Mouse (Mus musculus): ENCODE results near the gene Fam110a. TPM values are rescaled to one million over a fixed set of nuclear protein-coding genes. Genes with fewer than 3 reads are reported as not detected.

Fam110a gene
- polyA plus RNA-seq, 1 experiment from 2014 or later, result 36.3 TPM

GRCm38 (mm10) chr2:152015997-152016396 lies 36.0 kb upstream of the Fam110a start:
- no peak for ATAC-seq
- Histone ChIP-seq H3K4me2 (replicated peaks; ENCODE audit: low read depth, low read length) (no peak overlapping the region), H3K4me3 (ENCODE audit: low read depth, low read length) (no peak overlapping the region), H3K9me3 (ENCODE audit: low read length) (no peaks in the 10 kb centered on the region), H3K9ac (replicated peaks; ENCODE audit: low read depth) (no peak overlapping the region), H3K27ac (ENCODE audit: low read length) (no peak overlapping the region), H3K36me3 (ENCODE audit: insufficient read depth, low read length) (no peaks in the 10 kb centered on the region), H3K27me3 (replicated peaks; ENCODE audit: insufficient read depth, low read length) (no peaks in the 10 kb centered on the region), H3K4me1 (ENCODE audit: insufficient read depth, low read depth, low read length) (no peaks in the 10 kb centered on the region)
- 23% methylated on average over 4 of the region's 4 CpGs for WGBS
- DNase-seq (ENCODE audit: low spot score), result no peak
- TF ChIP-seq CTCF (IDR thresholded peaks at IDR 0.05), result no peak
- no peak for TF ChIP-seq EP300 (IDR thresholded peaks at IDR 0.05)

GRCm38 (mm10) chr2:152012701-152013100 lies 32.7 kb upstream of the Fam110a start:
- Histone ChIP-seq H3K27me3 (replicated peaks; ENCODE audit: insufficient read depth, low read length) (no peaks in the 10 kb centered on the region), H3K4me3 (ENCODE audit: low read depth, low read length) (no peak overlapping the region), H3K4me1 (ENCODE audit: insufficient read depth, low read depth, low read length) (no peaks in the 10 kb centered on the region), H3K4me2 (replicated peaks; ENCODE audit: low read depth, low read length) (no peak overlapping the region), H3K9me3 (ENCODE audit: low read length) (no peaks in the 10 kb centered on the region), H3K9ac (replicated peaks; ENCODE audit: low read depth) (no peak overlapping the region), H3K27ac (ENCODE audit: low read length) (no peak overlapping the region), H3K36me3 (ENCODE audit: insufficient read depth, low read length) (no peaks in the 10 kb centered on the region)
- WGBS, result 71% methylated on average over 2 of the region's 2 CpGs
- no peak for DNase-seq (ENCODE audit: low spot score)
- no peak for ATAC-seq
- no peak for TF ChIP-seq CTCF (IDR thresholded peaks at IDR 0.05)
- no peak for TF ChIP-seq EP300 (IDR thresholded peaks at IDR 0.05)

- no peak overlapping the region for H3K4me3 ChIP-seq (ENCODE audit: low read depth, low read length)
- no peak overlapping the region for H3K4me2 ChIP-seq (replicated peaks; ENCODE audit: low read depth, low read length)
- 0 out of 2 replicates have a peak overlapping the region, but pooled peaks have one; percentile 1 for H3K27ac ChIP-seq (ENCODE audit: low read length)
- peak; percentile 67 for ATAC-seq
- no peaks in the 10 kb centered on the region for H3K36me3 ChIP-seq (ENCODE audit: insufficient read depth, low read length)
- no peaks in the 10 kb centered on the region for H3K4me1 ChIP-seq (ENCODE audit: insufficient read depth, low read depth, low read length)
- 43% methylated on average over 4 of the region's 4 CpGs for WGBS
- no peaks in the 10 kb centered on the region for H3K9me3 ChIP-seq (ENCODE audit: low read length)
- DNase-seq (ENCODE audit: low spot score), result peak; percentile 36
- TF ChIP-seq EP300 (IDR thresholded peaks at IDR 0.05) (no peak; the same call in 1 of the 2 replicates), CTCF (IDR thresholded peaks at IDR 0.05) (no peak)
- H3K9ac ChIP-seq (replicated peaks; ENCODE audit: low read depth), result no peak overlapping the region
- H3K27me3 ChIP-seq (replicated peaks; ENCODE audit: insufficient read depth, low read length), result no peaks in the 10 kb centered on the region
Observed at GRCm38 (mm10) chr2:152012222-152012621, 32.2 kb upstream of the Fam110a start.

- H3K27ac ChIP-seq (ENCODE audit: low read length), result 0 out of 2 replicates have a peak overlapping the region, but pooled peaks have one; percentile 1
- H3K9me3 ChIP-seq (ENCODE audit: low read length), result no peaks in the 10 kb centered on the region
- peak; percentile 57 for TF ChIP-seq CTCF (IDR thresholded peaks at IDR 0.05)
- no peak for TF ChIP-seq EP300 (IDR thresholded peaks at IDR 0.05)
- no peaks in the 10 kb centered on the region for H3K27me3 ChIP-seq (replicated peaks; ENCODE audit: insufficient read depth, low read length)
- no peaks in the 10 kb centered on the region for H3K36me3 ChIP-seq (ENCODE audit: insufficient read depth, low read length)
- DNase-seq (ENCODE audit: low spot score) (peak; percentile 55), ATAC-seq (peak; percentile 42)
- no peak overlapping the region for H3K4me3 ChIP-seq (ENCODE audit: low read depth, low read length)
- H3K4me2 ChIP-seq (replicated peaks; ENCODE audit: low read depth, low read length), result no peak overlapping the region
- no peak overlapping the region for H3K9ac ChIP-seq (replicated peaks; ENCODE audit: low read depth)
- 24% methylated on average over 2 of the region's 2 CpGs for WGBS
- no peaks in the 10 kb centered on the region for H3K4me1 ChIP-seq (ENCODE audit: insufficient read depth, low read depth, low read length)
Observed at GRCm38 (mm10) chr2:152011724-152012123, 31.7 kb upstream of the Fam110a start.

- ATAC-seq, result no peak
- no peaks in the 10 kb centered on the region for H3K9me3 ChIP-seq (ENCODE audit: low read length)
- 70% methylated on average over 7 of the region's 7 CpGs for WGBS
Observed at GRCm38 (mm10) chr2:152010661-152011060, 30.6 kb upstream of the Fam110a start.

GRCm38 (mm10) chr2:152010251-152010650 lies 30.2 kb upstream of the Fam110a start:
- Histone ChIP-seq H3K4me2 (replicated peaks; ENCODE audit: low read depth, low read length) (no peak overlapping the region), H3K27ac (ENCODE audit: low read length) (no peak overlapping the region), H3K27me3 (replicated peaks; ENCODE audit: insufficient read depth, low read length) (no peaks in the 10 kb centered on the region), H3K36me3 (ENCODE audit: insufficient read depth, low read length) (no peaks in the 10 kb centered on the region), H3K9me3 (ENCODE audit: low read length) (no peaks in the 10 kb centered on the region), H3K4me1 (ENCODE audit: insufficient read depth, low read depth, low read length) (no peaks in the 10 kb centered on the region), H3K4me3 (ENCODE audit: low read depth, low read length) (no peak overlapping the region), H3K9ac (replicated peaks; ENCODE audit: low read depth) (no peak overlapping the region)
- WGBS, result 55% methylated on average over 9 of the region's 9 CpGs
- no peak for ATAC-seq
- no peak for TF ChIP-seq EP300 (IDR thresholded peaks at IDR 0.05)
- no peak for TF ChIP-seq CTCF (IDR thresholded peaks at IDR 0.05)
- no peak for DNase-seq (ENCODE audit: low spot score)

More at GRCm38 (mm10) chr2:152010661-152011060, 30.6 kb upstream of the Fam110a start:
- no peak for DNase-seq (ENCODE audit: low spot score)
- Histone ChIP-seq H3K9ac (replicated peaks; ENCODE audit: low read depth) (no peak overlapping the region), H3K27ac (ENCODE audit: low read length) (no peak overlapping the region), H3K27me3 (replicated peaks; ENCODE audit: insufficient read depth, low read length) (no peaks in the 10 kb centered on the region), H3K4me3 (ENCODE audit: low read depth, low read length) (no peak overlapping the region), H3K4me1 (ENCODE audit: insufficient read depth, low read depth, low read length) (no peaks in the 10 kb centered on the region), H3K36me3 (ENCODE audit: insufficient read depth, low read length) (no peaks in the 10 kb centered on the region), H3K4me2 (replicated peaks; ENCODE audit: low read depth, low read length) (no peak overlapping the region)
- no peak for TF ChIP-seq CTCF (IDR thresholded peaks at IDR 0.05)
- no peak for TF ChIP-seq EP300 (IDR thresholded peaks at IDR 0.05)
